Mouse (Mus musculus): Measurements from ENCODE around the gene Cir1.

The Cir1 gene
- long read RNA-seq, experiment 1, partial matches to known transcripts, result 4 of 7 reads
- long read RNA-seq, experiment 1, other reads (novel, unspliced or antisense), result 3 of 7 reads
- long read RNA-seq, experiment 2, partial matches to known transcripts, result 5 of 8 reads
- long read RNA-seq, experiment 2, other reads (novel, unspliced or antisense), result 3 of 8 reads

DNA sequence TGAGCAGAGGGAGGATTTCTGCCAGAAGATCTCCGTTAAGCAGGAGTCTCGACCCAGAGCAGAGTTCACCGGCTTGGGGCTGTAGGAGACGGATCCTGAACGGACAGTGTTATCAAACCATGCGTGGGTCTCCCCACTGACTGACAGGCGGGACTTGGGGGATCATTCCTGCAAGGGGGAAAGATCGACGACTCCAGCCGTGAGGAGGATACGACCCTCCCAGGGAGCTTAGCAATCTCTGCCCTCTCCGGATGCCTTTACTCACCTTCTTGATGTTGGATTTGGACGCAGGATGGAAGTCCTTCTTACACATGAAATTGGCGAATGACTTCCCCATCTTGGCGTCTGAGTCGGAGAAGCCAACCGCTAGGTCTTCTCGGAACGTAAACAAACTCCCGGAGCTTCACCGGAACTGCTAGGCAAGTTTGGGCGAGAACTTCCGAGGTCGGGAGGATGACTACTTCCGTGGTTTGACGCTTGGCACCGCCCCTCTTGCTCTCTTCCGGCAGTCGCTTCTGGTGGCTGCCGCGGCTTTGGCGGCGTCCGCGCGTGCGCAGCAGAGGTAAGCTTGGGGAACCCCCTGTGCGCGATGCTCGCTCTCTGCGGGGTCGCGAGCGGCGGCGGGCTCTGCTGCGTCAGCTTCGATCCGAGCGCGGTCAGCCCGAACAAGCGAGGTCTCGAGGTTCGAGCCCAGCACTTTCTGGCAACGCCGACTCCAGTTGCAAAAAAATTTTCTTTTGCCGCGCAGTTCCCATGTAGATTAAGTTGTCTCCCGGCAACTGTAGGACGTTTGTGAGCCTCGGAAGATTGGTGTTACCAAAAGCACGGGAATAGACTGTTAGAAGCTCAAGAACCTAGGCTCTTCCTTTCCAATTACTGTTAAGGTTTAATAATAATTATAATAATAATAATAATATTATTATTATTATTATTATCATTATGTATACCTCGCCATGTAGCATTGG is at the start of gene Cir1, which contains the start of gene Scrn3:
TSS of gene Cir1 (minus strand) at position 550 of the 965 bp plus-strand sequence.
TSS of gene Scrn3 (plus strand) at position 450 of the 965 bp plus-strand sequence.
- intact Hi-C loops (cut with DNase I), result loop anchor here (10.0 kb wide), 1 partner anchor 72 kb away; the partner anchor contains the start of gene Gpr155

DNA sequence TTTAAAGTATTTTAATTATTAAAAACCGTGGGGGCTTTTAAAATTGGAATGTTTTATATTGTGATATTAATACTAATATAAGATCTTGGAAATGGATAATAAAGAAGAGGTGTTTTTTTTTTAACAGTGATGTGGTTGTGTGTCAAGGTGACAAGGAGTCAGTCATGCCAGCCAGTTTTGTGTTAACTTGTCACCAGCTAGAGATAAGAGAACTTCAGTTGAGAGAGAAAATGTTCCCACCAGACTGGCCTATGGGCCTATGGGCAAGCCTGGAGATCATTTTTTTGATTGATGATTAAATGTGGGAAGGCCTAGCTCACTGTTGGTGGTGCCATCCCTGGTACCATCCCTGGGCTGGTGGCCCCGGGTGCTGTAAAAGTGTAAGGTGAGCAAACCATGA is 48.0 kb upstream of the Cir1 start:
- intact Hi-C loops (cut with DNase I), result no loop called here

DNA sequence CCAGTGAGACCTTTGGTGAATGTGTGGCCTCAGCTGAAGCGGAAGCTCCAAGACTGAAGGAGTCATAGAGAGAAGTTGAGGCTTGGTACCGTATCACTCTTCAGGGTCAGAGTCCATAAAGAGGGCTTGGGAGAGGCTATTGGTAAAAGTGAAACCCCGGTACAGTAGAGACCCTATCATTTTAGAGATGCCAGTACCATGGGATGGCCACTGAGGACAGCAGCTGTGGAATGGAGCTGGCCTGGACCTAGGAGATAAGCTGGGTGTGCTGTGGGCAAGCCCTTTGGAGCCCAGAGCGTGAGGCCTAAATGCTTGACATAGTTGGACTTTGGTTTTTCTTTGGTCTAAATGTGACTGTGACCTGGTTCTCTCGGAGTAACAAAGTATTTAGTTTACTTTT is 47.4 kb upstream of the Cir1 start:
- intact Hi-C loops (cut with DNase I), result no loop called here

DNA sequence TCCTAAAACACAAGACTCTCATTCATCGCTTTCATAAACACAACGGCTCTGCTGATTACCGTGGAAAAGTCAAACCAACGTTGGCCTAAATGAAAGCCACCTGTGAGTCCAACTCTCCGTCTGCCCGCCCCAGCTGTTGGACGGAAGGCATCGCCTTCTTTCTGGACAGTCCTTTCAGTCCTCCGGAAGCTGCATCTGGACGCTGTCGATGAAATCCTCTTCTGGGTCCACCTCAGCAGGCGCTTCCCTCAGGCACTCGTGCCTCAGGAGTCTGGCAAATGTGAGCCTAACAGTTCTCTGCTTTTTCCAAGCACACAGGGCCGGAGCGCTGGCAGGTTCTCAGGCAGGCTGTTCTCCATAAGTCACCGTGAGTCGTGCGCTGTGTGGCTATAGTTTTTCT is 44.5 kb upstream of the Cir1 start:
- intact Hi-C loops (cut with DNase I), result no loop called here

DNA sequence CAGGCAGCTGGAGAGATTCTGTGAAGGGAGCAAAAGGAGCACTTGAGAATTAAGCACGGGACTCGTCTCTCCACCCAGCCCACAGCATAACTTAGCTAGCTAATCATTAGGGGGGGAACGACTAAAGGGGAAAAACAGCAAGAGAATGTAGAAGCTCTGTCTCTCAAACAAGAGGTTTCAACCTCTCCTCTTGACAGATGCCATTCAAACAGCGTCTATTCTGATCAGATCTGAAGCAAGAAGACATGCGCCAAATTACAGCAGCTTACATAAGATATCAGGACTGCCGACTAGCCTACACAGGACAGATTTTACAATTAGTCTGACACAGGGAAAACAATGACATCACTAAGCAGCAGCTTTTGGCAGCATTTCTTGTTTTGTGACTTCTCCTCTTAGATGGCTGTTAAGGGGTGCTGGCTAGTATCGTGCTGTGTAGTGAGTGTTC is 39.5 kb upstream of the Cir1 start:
- intact Hi-C loops (cut with DNase I), result no loop called here

DNA sequence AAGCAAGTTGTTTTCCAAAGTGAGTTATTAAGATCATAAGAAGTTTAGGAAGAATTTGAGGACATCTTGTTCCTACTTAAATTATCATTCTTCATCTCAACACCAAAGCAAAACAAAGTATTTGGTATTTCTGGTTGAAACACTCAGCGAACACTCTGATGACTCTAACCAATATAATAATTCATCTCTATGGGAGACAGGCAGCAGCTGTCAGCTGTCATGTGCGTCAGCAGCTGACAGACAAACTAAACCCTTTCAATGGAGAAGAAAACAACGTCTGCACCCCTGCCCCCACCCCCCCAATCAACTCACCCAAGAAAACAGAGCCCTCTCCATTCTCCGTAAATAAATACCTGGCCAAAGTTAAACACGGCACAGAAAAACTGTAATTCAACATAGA is 39.0 kb upstream of the Cir1 start:
- intact Hi-C loops (cut with DNase I), result no loop called here

DNA sequence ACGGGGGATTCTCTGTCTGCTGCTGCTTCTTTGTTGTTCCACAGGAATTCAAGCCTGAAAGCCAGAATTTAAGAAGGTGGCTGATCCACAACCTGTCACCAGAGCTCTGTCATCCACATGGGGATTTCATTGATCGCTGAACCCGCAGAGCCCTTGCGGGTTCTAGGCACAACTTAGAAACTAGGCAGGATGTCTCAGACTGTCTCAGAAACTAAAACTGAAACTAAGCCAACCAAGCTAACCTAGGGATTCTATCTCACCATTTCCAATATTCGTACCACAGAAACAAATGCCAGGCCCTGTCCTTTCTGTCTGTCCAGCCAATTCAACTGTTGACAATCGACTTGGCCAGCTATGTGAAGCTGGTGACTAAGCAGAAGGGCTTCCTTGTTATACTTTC is 35.7 kb upstream of the Cir1 start:
- intact Hi-C loops (cut with DNase I), result no loop called here

DNA sequence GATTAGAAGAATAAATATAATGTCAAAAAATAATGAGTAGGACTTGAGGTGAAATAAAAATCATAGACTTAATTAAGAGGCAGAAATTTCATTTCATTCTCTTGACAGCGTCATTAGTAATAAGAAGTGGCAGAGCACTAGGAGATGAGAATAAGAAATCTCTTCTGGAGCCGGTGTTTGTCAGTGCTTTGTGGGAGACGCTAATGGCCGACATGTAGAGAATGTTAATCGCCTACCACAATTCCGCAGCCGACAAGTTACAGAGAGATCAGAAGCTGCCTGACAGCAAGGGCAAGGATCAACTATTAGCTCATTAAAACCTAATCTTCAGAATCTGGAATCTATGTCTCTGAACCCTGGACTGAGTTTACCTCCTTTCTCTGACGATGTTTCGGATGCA is 35.3 kb upstream of the Cir1 start:
- intact Hi-C loops (cut with DNase I), result no loop called here

DNA sequence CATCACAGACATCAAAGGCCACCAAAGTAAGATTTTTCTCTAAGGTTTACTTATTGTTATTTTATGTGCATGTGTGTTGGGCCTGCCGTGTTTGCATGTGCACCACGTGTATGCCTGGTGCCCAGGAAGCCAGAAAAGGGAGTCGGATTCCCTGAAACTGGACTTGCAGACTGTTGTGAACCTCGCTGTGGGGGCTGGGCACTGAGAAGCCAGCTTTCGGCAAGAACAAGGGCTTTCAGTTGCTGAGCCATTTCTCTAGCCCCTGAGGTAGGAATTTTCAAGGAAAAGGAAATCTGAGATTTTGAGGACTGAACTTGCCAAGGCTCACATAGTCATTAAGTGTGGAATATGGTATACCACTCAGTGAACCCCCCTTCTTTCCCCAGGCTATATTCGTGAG is 34.6 kb upstream of the Cir1 start:
- intact Hi-C loops (cut with DNase I), result no loop called here

DNA sequence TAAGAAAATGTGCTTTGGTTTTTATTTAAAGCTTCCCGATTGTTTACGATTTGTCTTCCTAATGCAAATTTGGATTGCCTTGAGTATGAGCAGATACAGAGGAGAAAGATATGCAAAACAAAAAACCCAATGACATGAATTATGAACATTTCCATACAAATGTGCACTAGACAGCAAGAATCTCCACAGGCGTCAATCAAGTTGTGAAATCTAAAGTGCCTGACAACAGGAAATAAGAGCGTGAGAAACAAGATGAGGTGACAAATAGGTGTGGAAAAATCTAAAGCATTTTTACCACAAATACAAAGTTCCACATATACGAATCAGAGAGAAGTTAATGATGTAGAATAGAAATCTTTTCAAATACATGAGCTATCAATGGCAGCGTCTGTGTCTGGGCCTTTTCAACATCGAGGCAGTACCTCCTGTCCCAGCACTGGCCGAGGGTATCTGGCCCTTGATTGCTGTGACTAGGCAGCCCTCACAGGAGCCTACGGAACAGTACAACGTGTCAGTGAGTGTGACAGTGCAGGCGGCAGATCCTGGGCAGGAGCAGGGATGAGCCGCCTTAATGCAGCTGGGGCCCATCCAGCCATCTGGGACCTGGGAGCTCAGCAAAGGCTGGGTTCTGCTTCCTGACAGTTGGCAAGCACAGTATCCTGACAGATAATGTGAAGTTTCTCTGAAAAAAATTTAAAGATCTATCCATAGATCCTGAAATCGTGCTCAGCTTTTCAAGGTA is 34.0 kb upstream of the Cir1 start:
- intact Hi-C loops (cut with DNase I), result no loop called here

DNA sequence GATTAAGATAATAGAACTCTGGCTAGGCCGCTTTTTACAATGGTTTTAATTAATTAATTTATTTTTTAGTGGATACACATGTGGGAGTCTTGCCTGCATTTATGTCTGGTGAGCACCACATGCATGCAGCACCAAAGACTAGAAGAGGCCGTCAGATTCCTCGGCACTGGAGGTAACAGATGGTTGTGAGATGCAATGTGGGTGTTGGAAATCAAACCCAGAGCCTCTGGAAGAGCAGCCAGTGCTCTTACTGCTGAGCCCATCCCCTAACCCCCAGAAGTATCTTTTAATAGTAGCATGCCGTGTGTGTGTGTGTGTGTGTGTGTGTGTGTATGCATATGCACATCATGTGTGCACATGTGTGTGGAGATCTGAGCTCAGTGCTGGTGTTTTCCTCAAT is 32.7 kb upstream of the Cir1 start:
- intact Hi-C loops (cut with DNase I), result no loop called here

DNA sequence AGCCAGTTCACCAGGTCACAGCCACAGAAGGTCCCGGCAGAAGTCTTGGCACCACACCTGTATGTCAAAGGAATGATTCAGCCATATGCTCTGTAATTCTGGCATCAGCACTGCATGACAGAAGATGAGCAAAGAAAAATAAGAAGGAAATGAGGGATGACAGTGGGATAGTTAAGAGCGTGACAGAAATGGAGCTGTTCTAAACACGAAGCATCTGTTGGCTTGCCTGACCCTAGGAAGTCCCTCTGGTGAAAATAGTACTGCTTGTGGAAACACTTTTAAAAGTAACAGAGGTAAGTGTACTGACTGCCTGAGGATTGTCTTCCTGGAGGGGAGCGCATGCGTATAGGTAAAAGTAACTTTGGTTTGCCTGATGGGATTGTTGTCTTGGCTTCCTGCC is 31.2 kb upstream of the Cir1 start:
- intact Hi-C loops (cut with DNase I), result no loop called here

DNA sequence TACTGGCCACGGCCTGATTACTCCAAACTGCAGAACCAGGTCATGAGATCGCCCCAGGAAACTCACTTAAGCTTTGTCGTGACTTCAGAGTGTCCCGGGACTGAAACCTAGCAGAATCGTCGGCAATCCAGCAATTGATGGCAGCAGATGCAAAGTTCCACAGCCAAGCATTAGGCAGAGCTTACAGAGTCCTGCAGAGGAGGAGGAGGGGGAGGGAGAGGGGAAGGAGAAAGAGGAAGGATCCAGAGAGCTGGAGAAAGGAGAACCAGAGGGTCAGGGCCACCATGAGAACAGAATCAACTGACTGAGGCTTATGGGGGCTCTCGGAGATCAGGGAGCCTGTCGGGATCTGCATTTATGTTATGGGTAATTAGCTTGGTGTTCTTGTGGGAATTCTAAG is 25.9 kb upstream of the Cir1 start:
- intact Hi-C loops (cut with DNase I), result no loop called here

DNA sequence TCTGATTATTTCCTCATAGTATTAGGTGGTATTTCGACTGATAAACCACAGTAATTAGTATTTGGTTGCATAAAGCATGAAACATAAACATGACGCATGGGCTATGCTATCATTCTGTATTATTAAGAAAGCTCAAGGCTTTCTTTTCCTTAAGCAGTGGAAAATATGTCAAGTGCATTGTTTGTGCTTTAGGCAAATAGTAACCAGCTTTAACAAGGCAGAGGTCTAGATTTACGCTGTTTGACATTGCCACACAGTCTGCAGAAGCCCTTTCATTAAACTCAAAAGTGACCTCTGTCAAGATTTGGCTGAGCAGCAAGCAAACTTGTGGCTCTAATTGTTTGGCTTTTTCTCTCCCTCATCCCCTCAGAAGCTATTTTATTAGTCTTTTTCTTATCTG is 23.4 kb upstream of the Cir1 start:
- intact Hi-C loops (cut with DNase I), result no loop called here

DNA sequence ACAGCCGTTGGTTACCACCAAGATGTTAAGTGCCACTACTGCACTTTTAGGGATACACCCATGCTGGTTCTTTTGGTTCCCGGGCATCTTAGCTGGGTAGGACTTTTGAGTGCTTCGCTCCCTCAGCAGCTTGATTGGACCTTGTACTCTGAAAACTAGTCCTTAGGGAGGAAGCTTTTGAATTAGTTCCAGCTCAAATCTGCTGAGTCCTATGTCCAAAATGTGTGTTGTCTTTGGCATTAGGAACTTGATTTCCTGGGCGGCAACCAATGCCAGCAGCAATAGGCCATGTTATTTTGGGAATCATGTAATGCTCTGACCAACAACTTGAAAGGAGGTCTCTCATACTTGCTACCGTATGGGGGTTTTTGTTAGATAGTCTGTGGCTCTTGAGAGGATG is 13.4 kb upstream of the Cir1 start:
- intact Hi-C loops (cut with DNase I), result no loop called here

DNA sequence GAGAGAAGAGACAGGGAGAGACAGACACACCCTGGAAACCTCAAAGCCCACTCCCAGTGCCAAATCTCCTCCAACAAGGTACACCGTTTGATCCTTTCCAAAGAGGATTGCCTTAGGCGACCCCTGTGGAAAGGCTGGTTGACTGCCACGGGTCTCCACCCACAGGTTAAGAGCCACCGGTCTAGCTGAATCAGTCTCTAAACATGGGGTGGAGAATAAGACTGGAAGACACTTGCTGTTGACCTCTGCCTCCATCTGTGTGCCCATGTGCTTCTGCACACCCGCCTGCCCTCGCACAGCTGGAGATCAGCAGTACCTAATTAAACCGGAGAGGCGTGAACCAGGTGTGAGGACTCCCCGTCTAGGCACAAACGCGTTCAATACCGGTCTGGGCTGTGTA is 10.5 kb upstream of the Cir1 start:
- intact Hi-C loops (cut with DNase I), result no loop called here

DNA sequence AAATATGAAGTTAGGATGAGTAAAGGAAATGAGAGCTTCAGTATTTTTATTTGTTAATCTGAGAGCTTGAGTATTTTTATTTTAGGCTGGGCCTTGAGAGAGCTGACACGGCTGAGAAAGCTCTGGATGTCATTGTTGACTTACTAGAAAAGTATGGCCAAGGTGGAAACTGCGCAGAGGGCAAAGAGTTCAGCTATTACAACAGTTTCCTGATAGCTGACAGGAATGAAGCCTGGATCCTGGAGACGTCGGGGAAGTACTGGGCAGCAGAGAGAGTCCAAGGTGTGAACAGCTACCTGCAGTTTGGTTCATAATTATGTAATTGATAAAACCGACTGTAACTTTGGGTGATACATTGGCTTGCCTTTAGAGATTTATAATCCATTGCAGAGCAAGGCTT is 6.7 kb upstream of the Cir1 start:
- intact Hi-C loops (cut with DNase I), result loop anchor here (10.0 kb wide), 1 partner anchor 66 kb away; the partner anchor contains the start of gene Gpr155

DNA sequence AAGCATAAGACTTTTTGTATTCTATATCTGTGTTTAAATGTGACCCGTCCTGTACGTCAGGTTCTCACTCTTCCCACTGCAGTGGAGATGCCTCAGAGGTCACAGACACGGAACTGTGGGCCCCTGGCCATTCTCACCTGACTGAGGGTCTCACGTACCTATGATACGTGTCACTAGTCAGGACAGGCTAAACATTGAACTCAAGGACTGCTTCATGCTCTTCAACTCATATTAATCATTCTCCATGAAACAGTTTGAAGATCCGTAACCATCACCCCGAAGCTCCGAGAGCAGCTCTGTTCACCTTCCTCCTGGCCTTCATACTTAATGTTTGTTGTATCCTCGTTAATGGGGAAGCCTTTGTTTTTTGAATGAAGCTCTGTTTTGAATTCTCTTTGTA is 4.9 kb upstream of the Cir1 start:
- intact Hi-C loops (cut with DNase I), result loop anchor here (10.0 kb wide), 1 partner anchor 67 kb away; the partner anchor contains the start of gene Gpr155

DNA sequence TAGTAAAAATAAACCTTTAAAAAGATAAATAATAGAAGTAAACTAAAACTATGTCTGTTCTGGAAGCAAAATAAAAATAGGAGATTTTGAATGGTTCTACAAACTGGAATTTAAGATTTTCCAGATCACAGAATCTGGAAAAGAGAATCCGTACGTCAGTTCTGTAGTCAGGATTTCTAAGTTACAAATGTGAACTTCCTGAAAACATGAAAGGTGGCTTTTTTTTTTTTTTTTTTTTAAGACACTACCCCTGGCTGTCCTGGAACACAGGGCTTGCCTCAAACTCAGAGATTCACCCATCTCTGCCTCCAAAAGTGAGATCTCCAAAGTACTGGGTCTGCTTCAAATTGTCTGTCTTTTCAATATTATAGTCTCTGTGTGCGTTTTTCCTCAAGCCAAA is 1.8 kb upstream of the Cir1 start:
- intact Hi-C loops (cut with DNase I), result loop anchor here (10.0 kb wide), 1 partner anchor 70 kb away; the partner anchor contains the start of gene Gpr155

DNA sequence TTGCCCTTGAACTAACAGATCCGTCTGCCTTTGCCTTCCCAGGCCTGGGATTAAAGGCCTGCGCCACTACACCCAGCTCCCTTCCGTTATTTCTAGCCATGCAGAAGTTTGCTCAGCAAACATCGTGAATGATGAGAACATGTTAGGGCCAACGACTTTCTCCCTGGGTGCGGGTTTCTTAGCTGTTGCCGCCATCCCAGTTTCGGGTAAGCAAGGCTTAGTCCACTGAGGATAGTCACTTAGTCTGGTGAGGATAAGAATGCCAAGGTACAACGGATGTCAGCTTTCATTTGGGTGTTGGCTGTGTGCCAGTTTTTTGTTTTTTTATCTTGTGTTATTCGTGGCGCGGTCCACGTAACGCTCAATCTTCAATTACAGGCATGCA is 608 bp upstream of the Cir1 start:
- intact Hi-C loops (cut with DNase I), result loop anchor here (10.0 kb wide), 1 partner anchor 72 kb away; the partner anchor contains the start of gene Gpr155

DNA sequence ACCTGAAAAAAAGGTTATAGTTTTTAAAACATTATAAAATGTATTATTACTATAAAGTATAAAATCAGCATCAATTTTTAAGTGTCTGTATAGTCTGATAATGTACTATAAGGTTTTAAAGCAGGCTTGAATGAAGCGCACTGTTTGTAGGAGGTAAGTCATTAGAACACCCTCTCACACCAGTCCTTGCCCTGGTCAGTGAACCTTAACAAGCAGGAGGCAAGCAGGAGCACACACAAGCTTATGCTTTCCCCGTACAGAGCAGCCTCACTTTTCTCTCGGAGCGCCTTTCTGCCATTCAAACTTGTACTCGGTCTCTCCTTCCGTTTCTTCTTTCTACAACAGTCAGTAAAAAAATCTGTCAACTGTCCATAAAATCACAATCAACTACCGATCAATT is 6.5 kb downstream of the Cir1 start:
- intact Hi-C loops (cut with DNase I), result no loop called here

DNA sequence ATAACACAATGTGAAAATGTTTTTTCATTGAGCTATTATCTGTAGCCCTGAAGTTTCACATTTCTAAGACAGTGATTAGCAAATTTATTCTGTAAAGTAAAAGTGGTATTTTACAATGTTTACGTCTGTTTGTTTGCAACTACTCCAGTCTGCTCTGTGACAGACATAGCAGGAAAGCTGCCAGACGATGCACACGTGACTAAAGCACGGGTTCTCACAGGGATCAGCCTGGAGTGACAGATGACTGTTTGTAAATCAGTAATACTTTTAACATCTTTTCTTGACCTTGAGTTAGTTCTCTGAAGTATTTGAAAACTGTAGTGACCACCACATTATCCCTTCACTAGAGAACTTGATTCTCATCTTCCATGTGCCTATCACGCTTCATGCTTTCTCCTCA is 8.0 kb downstream of the Cir1 start:
- intact Hi-C loops (cut with DNase I), result no loop called here
